Mouse (Mus musculus) macrophage (primary cell): ENCODE results near the gene Cacna1i. TPM values are rescaled to one million over a fixed set of nuclear protein-coding genes. Genes with fewer than 3 reads are reported as not detected.

ENCODE experiments used
- H3K27ac ChIP-seq: fragments of 350-480 bp; formaldehyde crosslinking; 2 replicates; pipeline ENCODE4 v1.9.0; 2021
- H3K36me3 ChIP-seq: fragments of 350-480 bp; formaldehyde crosslinking; 2 replicates; pipeline ENCODE4 v1.9.0; 2021; ENCODE audit errors: inconsistent target
- H3K4me3 ChIP-seq: fragments of 350-480 bp; formaldehyde crosslinking; 2 replicates; pipeline ENCODE4 v1.9.0; 2021; ENCODE audit errors: inconsistent target
- H3K79me2 ChIP-seq: fragments of 350-480 bp; formaldehyde crosslinking; 2 replicates; pipeline ENCODE4 v1.9.0; 2021; ENCODE audit errors: inconsistent target
- WGBS: methylation state at CpG from one replicate; pipeline ENCODE4 v1.1.7; 2026; ENCODE audit warnings: inconsistent platforms; ENCODE audit not compliant: missing documents; 5-methylcytosine and 5-hydroxymethylcytosine counted together
- polyA plus RNA-seq: library from polyadenylated mRNA; stranded (reverse); fragments of 250-400 nt; gene quantifications from 3 replicates; pipeline ENCODE4 v1.2.4, GENCODE M21; 2018; ENCODE audit warnings: inconsistent platforms

Cacna1i gene
- polyA plus RNA-seq, 1 experiment from 2014 or later = not detected

DNA sequence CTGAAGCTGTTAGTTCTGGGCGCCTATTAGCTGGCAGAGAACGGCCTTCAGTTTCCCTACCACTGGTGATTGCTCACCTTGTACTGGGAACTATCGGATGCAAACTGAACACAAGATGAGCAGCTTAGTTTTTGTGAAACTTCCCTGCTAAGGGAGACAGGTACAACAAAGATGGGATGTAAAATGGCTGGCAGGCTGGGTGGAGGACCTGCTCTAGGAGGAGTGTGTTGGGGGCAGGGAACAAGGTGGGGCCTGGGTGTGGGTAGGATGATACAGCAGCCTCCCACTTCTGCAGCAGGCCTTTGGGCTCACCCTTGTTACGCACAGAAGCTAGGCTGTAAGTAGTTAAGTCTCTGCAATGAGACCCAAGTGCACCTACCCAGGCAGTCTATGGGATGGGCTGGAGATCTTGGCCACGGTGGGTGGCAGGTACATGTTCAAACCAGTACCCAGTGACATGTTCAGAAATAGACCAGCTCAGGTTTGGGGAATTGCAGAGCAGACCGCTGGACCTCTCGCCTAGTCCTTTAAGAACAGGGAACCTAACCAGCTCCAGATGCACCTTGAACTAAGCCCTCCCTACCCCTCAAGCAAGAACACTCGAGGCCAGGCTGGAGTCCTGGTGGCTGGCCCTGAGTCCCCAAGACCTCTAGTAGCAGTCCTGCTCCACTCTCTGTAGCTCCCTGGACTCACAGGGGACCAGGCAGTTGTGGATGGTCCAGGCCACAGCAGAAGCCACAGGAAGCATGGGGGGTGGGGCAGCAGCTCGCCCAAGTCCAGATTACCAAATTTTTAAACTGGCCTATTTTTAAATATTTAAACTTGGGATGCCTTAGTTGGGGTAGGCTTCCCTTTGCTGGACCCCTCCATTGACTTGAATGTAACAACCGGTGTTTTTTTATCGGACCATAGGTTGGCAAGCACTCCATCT is 28.5 kb upstream of the Cacna1i start:
- Histone ChIP-seq H3K4me3 (no peak overlapping the region), H3K79me2 (peaks cover 35% of the 10 kb centered on the region), H3K36me3 (peaks cover 17% of the 10 kb centered on the region; the same call in 1 of the 2 replicates), H3K27ac (no peak overlapping the region)
- WGBS = 74% methylated on average over 11 of the region's 11 CpGs

DNA sequence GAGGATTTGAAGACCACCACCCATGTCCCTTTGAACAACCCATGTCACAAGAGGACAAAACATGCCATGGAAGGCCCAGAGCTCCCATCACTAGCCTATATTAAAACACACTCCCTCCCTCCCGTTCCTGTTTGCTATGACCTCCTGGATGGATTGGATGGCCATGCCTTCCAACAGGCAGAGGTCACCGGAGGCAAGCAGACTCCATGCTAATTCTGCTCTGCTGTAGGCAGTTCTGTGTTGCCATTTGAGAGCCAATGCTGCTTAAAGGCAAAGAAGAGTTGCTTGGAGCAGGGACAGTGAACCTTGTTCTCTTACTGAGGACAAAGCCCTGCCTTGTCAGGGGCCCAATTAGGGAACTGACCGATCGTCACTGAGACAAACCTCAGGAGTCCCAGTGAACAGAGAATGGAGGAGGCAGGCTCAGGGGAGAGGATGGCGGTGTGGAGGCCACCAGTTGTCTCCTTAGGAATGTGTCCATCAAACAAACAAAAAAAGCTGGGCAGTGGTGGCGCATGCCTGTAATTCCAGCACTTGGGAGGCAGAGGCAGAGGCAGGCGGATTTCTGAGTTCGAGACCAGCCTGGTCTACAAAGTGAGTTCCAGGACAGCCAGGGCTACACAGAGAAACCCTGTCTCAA is 27.5 kb upstream of the Cacna1i start:
- 86% methylated on average over 8 of the region's 8 CpGs for WGBS
- Histone ChIP-seq H3K27ac (no peak overlapping the region), H3K36me3 (peaks cover 17% of the 10 kb centered on the region; the same call in 1 of the 2 replicates), H3K79me2 (peaks cover 39% of the 10 kb centered on the region), H3K4me3 (no peak overlapping the region)

GRCm38 (mm10) chr15:80260677-80261076 is 26.4 kb upstream of the Cacna1i start:
- peaks cover 17% of the 10 kb centered on the region; the same call in 1 of the 2 replicates for H3K36me3 ChIP-seq
- H3K27ac ChIP-seq = no peak overlapping the region

DNA sequence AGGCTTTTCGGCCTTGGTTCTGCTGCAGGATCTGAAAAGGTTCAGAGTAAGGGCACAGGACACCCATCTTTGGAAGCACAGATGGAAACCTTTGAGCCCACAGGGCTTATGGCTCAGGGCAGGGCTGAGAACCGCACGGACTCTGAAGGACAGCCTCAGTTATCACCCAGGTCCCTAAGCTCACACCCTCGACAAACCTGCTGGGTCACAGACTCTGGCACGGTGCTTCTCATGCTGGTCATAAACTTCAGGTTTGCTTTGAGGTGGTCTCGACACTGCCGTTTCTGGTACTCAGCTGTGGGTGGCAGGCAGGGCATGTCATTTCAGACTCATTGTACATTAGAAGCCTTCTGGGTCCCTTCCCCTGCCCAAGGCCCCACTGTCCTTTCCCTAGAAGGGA is 25.9 kb upstream of the Cacna1i start:
- 90% methylated on average over 6 of the region's 7 CpGs for whole genome bisulfite sequencing

More at GRCm38 (mm10) chr15:80260677-80261076, 26.4 kb upstream of the Cacna1i start:
- Histone ChIP-seq H3K4me3 (no peak overlapping the region), H3K79me2 (peaks cover 39% of the 10 kb centered on the region)
- 19% methylated on average over 3 of the region's 3 CpGs for WGBS

DNA sequence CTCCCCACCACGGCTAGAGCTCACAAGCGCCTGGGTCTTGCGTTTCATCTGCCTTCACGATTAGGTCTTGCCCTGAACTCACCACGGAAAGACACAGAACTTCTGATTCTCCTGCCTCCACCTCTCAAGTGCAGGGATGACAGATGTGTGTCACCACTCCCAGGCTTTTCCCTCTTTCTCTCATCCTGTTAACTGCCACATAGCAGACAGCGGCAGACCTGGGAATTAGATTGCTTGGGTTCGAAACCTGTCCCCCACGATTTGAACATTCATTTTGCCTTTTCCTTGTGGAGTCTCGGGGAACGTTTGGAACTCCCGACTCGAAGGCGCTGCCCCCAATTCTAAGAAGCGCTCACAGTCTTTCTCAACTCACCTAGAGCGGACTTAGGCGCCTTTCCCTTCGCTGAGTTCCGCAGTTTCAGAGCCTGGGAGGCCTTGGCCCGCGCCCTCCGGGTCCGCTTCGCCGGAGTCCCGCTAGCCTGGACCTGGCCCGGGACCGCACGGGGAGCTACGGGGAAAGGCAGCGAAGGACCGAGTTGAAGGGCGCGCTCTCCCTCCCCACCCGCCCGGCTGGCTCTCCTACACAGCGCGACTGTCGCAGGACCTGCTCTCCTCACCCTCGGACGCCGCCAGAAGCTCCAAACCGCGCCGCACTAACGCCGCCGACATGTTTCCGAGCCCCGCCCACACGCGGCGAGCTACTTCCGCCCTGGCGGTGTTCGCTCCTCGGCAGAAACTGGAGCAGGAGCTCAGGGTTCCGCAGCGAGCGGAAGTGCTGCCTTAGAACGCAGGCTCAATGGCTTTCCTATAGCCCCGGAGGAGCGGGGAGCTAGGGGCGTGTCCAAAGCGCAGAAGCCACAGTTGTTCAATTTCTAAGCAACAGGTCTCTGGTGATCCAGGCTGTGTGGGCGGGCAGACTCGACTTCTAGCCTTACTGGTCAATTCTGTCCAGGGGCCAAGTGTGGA is 23.1 kb upstream of the Cacna1i start, which contains the start of gene Rps19bp1:
Rps19bp1 (minus strand) TSS at position 706 of the 966 bp plus-strand sequence.
- Histone ChIP-seq H3K79me2 (peaks cover 24% of the 10 kb centered on the region), H3K4me3 (peak within 1 kb of the TSS; percentile 84), H3K36me3 (no peaks in the 10 kb centered on the region), H3K27ac (peak within 1 kb of the TSS; percentile 46)
- WGBS = 1% methylated on average over 66 of the region's 66 CpGs

More for the DNA sequence above, 25.9 kb upstream of the Cacna1i start:
- H3K36me3 ChIP-seq = peaks cover 17% of the 10 kb centered on the region; the same call in 1 of the 2 replicates
- H3K4me3 ChIP-seq = no peak overlapping the region
- H3K27ac ChIP-seq = no peak overlapping the region
- H3K79me2 ChIP-seq = peaks cover 36% of the 10 kb centered on the region

- 6% methylated on average over 2 of the region's 2 CpGs for WGBS
- no peaks in the 10 kb centered on the region for H3K36me3 ChIP-seq
- H3K27ac ChIP-seq = no peak overlapping the region
- H3K4me3 ChIP-seq = no peak overlapping the region
- H3K79me2 ChIP-seq = peaks cover 24% of the 10 kb centered on the region
Measured at GRCm38 (mm10) chr15:80266281-80266680, 20.8 kb upstream of the Cacna1i start.

DNA sequence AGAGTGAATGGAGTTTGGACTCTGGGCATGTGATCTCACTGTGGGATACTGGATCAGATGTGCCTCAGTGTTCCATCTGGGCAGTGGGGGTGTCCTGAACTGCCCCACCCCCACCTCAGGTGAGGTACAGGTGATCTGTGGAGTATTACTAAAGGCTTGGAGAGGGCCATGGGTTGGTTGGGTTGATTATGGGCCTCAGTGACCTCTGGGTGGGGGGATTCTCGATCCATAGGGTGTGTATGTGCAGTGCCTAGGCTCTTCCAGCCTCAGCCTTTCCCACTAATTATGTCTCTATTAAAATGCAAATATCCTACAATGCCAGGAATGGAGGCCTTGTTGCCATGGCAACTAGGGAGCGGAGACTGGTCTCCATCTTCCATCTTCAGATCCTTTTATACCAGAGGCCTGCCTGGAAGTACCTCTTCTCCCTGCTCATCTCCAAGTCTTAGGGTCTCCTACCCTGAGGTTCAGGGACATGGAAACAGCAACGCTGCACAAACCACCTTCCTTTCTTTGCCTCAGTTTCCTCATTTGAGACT is 15.1 kb upstream of the Cacna1i start:
- H3K27ac ChIP-seq = no peak overlapping the region
- no peaks in the 10 kb centered on the region for H3K36me3 ChIP-seq
- H3K4me3 ChIP-seq = no peak overlapping the region
- no peaks in the 10 kb centered on the region for H3K79me2 ChIP-seq
- 85% methylated on average over 3 of the region's 3 CpGs for WGBS

GRCm38 (mm10) chr15:80277107-80277506 is 9.9 kb upstream of the Cacna1i start:
- H3K79me2 ChIP-seq = no peaks in the 10 kb centered on the region
- no peak overlapping the region for H3K27ac ChIP-seq
- no peak overlapping the region for H3K4me3 ChIP-seq
- 47% methylated on average over 9 of the region's 9 CpGs for WGBS
- H3K36me3 ChIP-seq = no peaks in the 10 kb centered on the region

DNA sequence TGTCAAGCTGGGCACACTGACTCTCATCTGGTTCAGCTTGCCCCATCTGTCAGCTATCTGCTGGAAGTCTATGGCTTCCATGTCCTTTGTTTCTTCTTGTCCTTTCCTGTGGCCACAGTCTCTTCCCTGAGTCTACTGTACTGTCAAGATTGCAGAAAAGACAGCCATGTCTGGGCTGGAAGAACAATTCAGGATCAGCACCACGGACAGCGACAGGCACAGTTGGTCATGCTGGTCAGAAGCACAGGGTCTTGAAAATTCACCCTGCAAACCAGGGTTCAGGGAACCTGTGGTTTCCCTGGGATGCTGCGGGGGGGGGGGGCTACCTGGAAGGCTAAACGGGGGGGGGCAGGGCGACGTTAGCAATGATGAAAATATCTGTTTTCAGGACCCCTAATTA is 9.4 kb upstream of the Cacna1i start:
- 12% methylated on average over 5 of the region's 6 CpGs for WGBS
- Histone ChIP-seq H3K79me2 (no peaks in the 10 kb centered on the region), H3K27ac (no peak overlapping the region), H3K4me3 (no peak overlapping the region), H3K36me3 (no peaks in the 10 kb centered on the region)

- Histone ChIP-seq H3K27ac (no peak overlapping the region), H3K36me3 (no peaks in the 10 kb centered on the region), H3K79me2 (no peaks in the 10 kb centered on the region), H3K4me3 (no peak overlapping the region)
- WGBS = 67% methylated on average over 5 of the region's 5 CpGs
Measured at GRCm38 (mm10) chr15:80278121-80278759, 8.8 kb upstream of the Cacna1i start.

- Histone ChIP-seq H3K36me3 (no peaks in the 10 kb centered on the region), H3K79me2 (no peaks in the 10 kb centered on the region), H3K27ac (no peak overlapping the region), H3K4me3 (no peak overlapping the region)
- 100% methylated on average over 1 of the region's 2 CpGs for WGBS
Measured at GRCm38 (mm10) chr15:80279053-80279452, 8.0 kb upstream of the Cacna1i start.

DNA sequence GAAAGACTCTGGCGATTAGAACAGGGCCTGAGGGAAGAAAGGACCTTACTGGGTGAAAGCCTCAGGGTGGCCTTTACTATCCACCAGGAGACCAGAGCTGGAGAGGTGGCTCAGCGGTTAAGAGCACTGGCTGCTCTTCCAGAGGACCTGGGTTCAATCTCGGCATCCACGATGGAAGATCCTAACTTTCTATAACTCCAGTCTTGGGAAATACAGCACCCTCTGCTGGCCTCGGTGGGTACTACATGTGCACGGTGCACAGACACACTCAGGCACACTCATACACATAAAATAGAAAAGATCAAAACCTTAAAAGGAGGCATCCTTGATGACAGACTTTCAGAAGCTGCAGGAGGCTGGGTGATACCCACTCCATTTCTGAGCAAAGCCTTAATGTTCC is 6.4 kb upstream of the Cacna1i start:
- 23% methylated on average over 6 of the region's 6 CpGs for WGBS
- no peaks in the 10 kb centered on the region for H3K79me2 ChIP-seq
- no peak overlapping the region for H3K4me3 ChIP-seq
- no peaks in the 10 kb centered on the region for H3K36me3 ChIP-seq
- H3K27ac ChIP-seq = no peak overlapping the region

DNA sequence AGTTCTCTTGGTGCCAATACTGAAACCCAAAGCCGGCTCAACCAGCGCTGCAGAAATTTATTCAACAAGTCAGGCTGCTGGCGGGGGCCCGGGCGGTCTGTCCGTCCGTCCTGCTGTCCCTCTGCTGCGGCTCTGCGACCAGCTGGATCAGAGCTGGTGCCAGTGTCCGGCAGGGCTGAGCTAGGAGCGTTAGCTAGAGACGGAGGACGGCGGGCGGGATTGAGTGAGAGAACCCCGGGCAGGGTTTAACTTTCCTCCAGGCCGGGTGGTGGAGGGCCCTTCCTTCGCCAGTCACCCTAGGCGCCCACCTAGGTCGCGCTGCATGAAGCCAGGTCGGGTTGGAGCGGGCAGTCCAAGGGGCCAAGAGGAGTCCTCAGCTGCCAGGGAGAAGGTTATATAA is 998 bp downstream of the Cacna1i start:
- Histone ChIP-seq H3K36me3 (no peaks in the 10 kb centered on the region), H3K27ac (no peak overlapping the region), H3K79me2 (no peaks in the 10 kb centered on the region), H3K4me3 (no peak overlapping the region)
- WGBS = 10% methylated on average over 23 of the region's 23 CpGs
